Mouse (Mus musculus): ENCODE results near the gene Ctcf.

Ctcf gene

GRCm38 (mm10) chr8:105677891-105678290 is 41.5 kb downstream of the Ctcf start:
- no peak for DNase-seq

GRCm38 (mm10) chr8:105685325-105685724 is 49.0 kb downstream of the Ctcf start:
- DNase-seq = no peak

- DNase-seq = peak; percentile 98
These were observed 49.5 kb downstream of the Ctcf start, which contains the start of gene Carmil2 for GRCm38 (mm10) chr8:105685796-105686308. Gene Carmil2 (plus strand): TSS chr8:105686274.

- DNase-seq = peak; percentile 66
These were observed 50.2 kb downstream of the Ctcf start for GRCm38 (mm10) chr8:105686551-105686950.

GRCm38 (mm10) chr8:105687512-105687911 is 51.1 kb downstream of the Ctcf start:
- DNase-seq = peak; percentile 17

GRCm38 (mm10) chr8:105688242-105688752 is 51.9 kb downstream of the Ctcf start:
- DNase-seq = no peak

GRCm38 (mm10) chr8:105689256-105689982 is 53.1 kb downstream of the Ctcf start:
- no peak for DNase-seq

- DNase-seq = no peak
These were observed 53.6 kb downstream of the Ctcf start for GRCm38 (mm10) chr8:105689983-105690360.

- DNase-seq = no peak
These were observed 54.6 kb downstream of the Ctcf start for GRCm38 (mm10) chr8:105690978-105691377.

GRCm38 (mm10) chr8:105692449-105693182 is 56.2 kb downstream of the Ctcf start:
- no peak for DNase-seq

GRCm38 (mm10) chr8:105693648-105694047 is 57.3 kb downstream of the Ctcf start:
- DNase-seq = no peak

- DNase-seq = no peak
These were observed 57.9 kb downstream of the Ctcf start for GRCm38 (mm10) chr8:105694051-105694799.

- DNase-seq = no peak
These were observed 58.9 kb downstream of the Ctcf start for GRCm38 (mm10) chr8:105695080-105695780.

- no peak for DNase-seq
These were observed 60.9 kb downstream of the Ctcf start for GRCm38 (mm10) chr8:105697196-105697780.

- no peak for DNase-seq
These were observed 62.4 kb downstream of the Ctcf start for GRCm38 (mm10) chr8:105698734-105699133.

GRCm38 (mm10) chr8:105699488-105700215 is 63.3 kb downstream of the Ctcf start:
- no peak for DNase-seq

GRCm38 (mm10) chr8:105700566-105700965 is 64.2 kb downstream of the Ctcf start:
- peak; percentile 62 for DNase-seq

GRCm38 (mm10) chr8:105700966-105701824 is 64.8 kb downstream of the Ctcf start, which contains the start of the genes Acd and Pard6a:
Gene Acd (minus strand): TSS chr8:105701102.
Gene Pard6a (plus strand): TSS chr8:105701148.
- peak; percentile 98 for DNase-seq

- DNase-seq = no peak
These were observed 65.6 kb downstream of the Ctcf start for GRCm38 (mm10) chr8:105702001-105702401.

All from thymus, postnatal 14 days (tissue).